Mouse (Mus musculus) olfactory bulb, adult 2 months (tissue): ENCODE results near the gene Naxe.

ENCODE experiments used
- CTCF ChIP-seq: fragments of 200-500 bp; IDR thresholded peaks from 2 replicates; pipeline ENCODE4 v1.5.1; 2012; ENCODE audit warnings: low read depth, mild to moderate bottlenecking, low read length, moderate library complexity; ENCODE audit not compliant: insufficient read depth
- POLR2A ChIP-seq: fragments of 200-500 bp; IDR thresholded peaks from 2 replicates; pipeline ENCODE4 v1.6.1; 2012; ENCODE audit warnings: mild to moderate bottlenecking, low read depth, low read length, moderate library complexity; ENCODE audit not compliant: insufficient read depth

DNA sequence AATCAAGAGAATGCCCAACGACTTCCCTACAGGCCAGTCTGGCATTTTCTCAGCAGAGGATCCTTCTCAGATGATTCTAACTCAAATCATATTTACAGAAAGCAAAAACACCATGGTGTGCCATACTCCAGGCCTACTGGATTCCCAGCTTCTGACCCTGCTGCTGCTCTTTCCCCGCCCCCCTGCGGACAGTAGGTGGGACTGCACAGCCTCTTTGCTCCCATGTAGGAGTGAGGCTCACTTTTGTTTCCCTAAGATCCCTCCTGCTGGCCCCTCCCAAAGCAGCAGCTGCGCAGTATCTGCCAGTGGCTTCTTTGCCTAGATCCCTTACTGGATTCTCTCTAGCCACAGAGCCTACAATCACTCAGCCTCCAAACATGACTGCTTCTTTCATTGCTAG is 47.8 kb upstream of the Naxe start:
- TF ChIP-seq POLR2A: no peak
- no peak for TF ChIP-seq CTCF
